Mouse (Mus musculus) brain, embryonic 14.5 days (tissue): ENCODE measurements around the gene Bcl2. TPM values are rescaled to one million over a fixed set of nuclear protein-coding genes. Genes with fewer than 3 reads are reported as not detected.
A peak's percentile ranks its signal among the peaks of the same experiment; 100 is the strongest.

Source experiments
- DNase-seq: peaks from one replicate; pipeline ENCODE4 v3.0.0-alpha.2; 2011; ENCODE audit warnings: low read depth
- CTCF ChIP-seq: fragments of 200-500 bp; IDR thresholded peaks from 2 replicates; pipeline ENCODE4 v1.5.1; 2012; ENCODE audit warnings: inconsistent platforms, mild to moderate bottlenecking, moderate library complexity, borderline replicate concordance; ENCODE audit not compliant: insufficient read depth, insufficient read length; ENCODE audit errors: extremely low read depth
- POLR2A ChIP-seq: fragments of 200-500 bp; IDR thresholded peaks from 2 replicates; pipeline ENCODE4 v1.6.1; 2012; ENCODE audit warnings: mild to moderate bottlenecking, inconsistent platforms, borderline replicate concordance; ENCODE audit not compliant: poor library complexity, insufficient read depth, insufficient read length, severe bottlenecking; ENCODE audit errors: extremely low read depth
- polyA plus RNA-seq: library from polyadenylated mRNA; depleted of rRNA; stranded (reverse); fragments of >200 nt; gene quantifications from 2 replicates; pipeline ENCODE4 v1.2.3, GENCODE M21; 2012; rRNA removed

Gene Bcl2
- 3.0 and 7.7 TPM in 2 replicates for polyA plus RNA-seq

DNA sequence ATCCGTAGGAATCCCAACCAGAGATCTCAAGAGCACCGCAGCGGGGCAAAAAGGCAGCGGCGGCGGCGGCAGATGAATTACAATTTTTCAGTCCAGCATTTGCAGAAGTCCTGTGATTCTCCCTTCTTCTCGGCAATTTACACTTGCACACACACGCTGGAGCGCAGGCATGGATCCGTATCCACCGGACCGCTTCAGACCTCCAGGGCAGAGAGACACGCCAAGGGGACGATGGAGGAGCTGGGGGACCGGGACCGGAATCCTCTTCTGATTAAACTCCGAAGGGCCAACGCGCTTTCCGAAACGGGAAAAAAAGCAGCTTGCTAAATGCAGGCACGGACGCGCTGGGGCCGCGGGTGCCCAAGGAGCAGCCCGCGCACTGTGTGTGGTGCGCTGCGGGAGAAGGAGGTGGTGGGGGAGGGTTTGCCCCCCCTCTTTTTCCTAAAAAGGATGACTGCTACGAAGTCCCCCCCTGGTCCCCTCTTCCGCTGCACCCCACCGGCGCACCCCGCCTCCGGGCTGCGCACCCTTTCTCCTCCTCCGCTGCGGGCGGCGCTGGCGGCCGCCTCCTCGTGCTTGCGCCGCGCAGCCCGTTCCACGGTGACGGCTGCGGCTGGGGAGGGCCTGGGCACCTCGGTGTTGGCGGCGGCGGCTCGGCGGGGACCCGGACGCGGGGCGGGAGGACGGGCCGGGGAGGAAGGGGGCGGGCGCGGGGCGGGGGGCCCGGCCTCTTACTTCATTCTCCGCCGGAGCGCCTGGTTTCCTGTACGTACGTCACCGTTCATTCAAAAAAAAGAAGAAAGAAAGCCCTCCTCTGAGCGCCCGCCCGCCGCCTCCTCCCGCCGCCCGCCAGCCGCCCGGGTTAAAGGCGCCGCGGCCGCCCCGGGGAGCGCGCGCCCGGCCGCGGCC lies at the start of gene Bcl2:
Bcl2 (minus strand) TSS at position 654 of the 909 bp plus-strand sequence.
- TF ChIP-seq POLR2A (peak; percentile 59), CTCF (no peak)
- DNase-seq, result peak; percentile 89

DNA sequence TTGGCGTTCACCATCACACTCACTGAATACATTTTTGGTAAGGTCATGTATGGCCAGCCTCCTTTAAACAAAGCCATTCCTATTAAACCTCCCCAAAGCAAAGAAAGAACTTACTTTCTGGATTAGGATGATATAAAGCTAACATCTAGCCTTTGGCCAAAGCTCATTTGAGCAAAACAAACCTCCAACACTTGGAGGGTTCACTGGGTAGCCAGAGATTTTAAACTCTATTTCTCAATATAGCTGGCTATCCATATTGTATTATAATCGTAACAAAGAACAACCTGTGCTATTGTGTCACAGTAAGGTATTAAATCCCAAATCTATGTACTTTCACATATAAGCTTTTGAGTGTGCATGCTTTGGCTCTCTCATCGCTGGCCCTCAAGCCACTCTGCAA lies 46.7 kb upstream of the Bcl2 start:
- DNase-seq, result no peak
- TF ChIP-seq CTCF, result no peak
- no peak for TF ChIP-seq POLR2A

DNA sequence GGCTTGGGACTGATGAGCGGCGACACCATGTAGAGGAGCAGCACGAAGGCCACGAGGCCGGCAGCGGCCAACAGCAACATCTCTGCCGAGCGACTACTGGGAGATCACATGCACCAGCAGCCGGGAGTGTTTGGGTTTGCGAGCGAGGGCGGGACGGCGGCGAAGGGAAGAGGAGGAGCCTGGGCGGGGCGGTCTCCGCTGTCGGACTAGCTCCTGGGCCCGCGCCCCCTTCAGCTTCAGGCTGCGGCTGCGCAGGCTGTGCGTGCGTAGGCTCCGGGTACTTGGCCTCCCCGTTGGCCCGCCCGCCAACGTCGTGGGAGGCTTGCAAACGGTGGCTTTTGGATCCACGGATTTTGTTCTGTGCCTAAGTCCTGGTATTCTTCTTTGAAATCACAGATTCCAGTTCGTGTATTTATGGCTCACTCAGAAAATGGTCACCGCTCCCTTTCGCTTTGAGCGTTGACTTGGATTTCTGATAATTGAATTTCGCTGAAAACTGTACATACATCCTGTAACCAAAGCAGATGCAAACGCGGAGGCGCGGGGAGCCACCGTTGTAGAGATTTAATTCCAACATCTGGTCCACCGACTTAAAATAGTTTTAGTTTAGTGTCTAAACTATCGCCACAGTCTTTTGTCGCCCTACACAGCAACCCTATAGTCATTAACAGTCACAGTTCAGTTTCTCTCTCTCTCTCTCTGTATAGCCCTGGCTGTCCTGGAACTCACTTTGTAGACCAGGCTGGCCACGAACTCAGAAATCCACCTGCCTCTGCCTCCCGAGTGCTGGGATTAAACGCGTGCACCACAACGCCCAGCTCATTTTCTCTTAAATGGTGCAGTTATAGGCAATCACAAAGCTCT lies 45.7 kb upstream of the Bcl2 start, which contains the start of gene Kdsr:
Kdsr (minus strand) TSS at position 156 of the 864 bp plus-strand sequence.
- DNase-seq, result peak; percentile 99
- TF ChIP-seq POLR2A, result peak; percentile 45; the same call in 1 of the 2 replicates
- TF ChIP-seq CTCF, result no peak

DNA sequence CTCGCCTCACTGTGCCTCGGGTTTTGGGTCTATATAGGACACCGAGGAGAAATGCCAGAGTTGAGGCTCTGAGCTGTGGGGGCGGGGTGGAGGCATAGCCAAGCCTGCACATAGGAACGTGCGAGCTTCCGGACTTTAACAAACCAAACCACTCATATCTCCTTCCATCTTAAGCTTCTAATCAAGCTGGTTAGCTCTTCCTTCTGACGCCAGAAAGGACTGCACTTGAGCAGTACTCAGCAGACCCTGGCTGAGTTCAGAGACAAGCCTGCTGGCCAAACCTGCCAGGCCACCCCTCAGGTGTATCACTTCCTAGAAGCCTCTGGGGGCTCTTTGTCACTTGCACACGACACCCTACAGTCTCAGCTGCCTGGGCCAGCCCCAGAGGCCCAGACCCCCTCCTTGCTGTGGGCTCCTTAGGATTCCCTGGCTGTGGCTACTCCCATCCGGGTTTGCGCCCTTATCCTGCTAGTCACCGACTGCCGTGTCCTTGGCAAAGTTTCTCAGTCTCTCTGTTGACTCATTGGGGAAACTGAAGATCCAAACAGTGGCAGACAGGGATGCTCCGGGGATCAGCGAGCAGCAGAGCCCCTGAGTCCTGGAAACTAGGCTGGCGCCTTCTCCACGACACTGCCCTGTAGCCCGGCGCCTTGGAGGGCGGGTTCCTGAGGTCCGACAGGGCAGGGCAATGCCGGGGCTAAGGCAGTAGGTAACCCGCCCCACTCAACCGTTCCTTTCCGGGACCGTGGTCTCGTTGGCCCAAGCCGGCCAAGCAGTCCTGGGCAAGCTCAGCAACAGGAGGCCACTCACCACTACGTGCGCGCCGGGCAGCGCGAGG lies 44.9 kb upstream of the Bcl2 start:
- DNase-seq, result peak; percentile 22
- TF ChIP-seq POLR2A (no peak), CTCF (no peak)

DNA sequence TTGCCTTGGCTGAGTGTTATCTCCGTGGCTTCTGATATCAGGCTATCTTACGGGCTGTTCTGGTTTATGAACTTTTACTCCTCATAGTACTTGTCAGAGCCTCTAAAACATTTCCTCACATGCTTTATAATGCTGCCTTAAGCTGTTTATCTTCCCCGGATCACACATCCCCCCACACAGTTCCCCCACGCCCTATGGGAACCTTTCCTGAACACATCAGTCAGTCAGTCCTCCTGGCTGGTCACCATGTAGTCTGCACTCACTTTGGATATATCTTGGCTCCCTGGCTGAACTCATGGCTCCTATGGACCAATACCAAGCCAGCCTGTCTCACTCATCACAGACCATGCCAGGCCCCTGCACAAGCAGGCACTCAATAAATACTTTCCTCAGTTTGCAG lies 42.6 kb upstream of the Bcl2 start:
- no peak for DNase-seq
- no peak for TF ChIP-seq CTCF
- TF ChIP-seq POLR2A, result no peak

DNA sequence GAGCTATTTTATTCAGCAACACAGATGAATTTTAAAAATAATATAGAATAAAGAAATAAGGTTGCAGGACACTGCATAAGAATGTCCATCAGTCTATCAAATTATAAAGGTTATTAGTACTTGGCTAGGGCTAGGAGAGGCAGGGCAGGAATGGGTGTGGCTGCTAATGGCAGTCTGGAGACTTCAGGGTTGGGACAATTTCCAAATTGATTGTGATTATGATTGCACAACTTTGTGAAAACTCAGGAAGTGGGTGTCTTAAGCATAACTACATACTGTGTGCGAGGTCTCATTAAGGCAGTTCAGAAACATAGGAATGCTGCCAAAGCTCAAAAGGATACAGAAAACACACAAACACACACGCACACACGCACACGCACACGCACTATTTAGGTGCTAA lies 37.9 kb upstream of the Bcl2 start:
- no peak for DNase-seq
- TF ChIP-seq CTCF (no peak), POLR2A (no peak)

DNA sequence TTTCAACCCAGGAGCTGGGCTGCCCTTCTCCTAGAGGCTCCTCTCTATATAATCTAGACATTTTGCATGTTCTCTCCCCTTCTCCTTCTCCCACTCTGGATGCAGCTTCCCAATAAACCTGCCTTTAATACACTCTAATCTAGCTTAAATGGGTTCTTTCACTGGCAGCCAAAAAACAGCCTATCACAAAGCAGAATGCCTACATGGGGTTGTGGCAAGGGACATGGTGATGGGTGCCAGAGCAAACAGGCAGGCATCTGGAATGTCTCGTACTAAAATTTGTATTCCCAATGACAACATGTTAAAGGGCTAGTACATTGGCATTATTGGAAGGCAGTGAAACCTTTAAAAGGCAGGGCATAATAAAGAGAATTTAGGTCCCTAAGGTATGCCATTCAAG lies 36.6 kb upstream of the Bcl2 start:
- TF ChIP-seq CTCF (no peak), POLR2A (no peak)
- DNase-seq, result no peak

DNA sequence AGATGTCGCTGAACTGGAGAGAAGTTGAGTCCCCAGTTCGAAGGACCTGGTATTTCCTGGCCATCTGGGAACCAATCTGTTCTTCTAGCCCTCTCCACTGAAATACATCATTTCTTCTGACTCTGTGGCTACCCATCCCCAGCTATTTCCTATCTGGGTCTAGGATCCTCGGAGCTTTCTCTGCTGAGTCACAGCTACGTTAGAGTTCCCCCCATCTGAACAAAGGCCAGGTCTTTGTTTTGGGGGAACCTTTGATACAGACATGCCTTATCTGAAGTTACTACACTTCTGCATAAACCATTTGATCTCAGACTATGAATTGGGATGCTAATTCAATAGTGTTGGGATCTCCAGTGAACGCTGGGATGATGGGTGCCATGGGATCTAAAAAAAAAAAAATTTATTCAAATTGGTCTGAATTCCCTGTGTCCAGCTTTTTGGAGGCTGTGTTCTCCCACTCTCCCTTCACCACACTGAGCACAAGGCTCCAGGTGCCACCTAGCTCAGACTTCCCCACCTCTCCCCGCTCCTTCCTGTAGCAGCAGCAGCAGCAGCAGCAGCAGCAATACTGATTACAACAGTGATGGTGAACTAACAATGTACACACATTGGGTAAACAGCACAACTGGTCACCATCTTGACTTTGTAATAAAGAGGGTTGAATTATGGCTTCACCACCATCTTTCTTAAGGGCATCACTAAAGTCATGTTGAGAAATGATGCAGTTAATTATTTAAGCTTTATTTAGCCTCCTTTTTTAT lies 34.7 kb upstream of the Bcl2 start:
- TF ChIP-seq POLR2A, result no peak
- TF ChIP-seq CTCF, result no peak
- DNase-seq, result no peak

DNA sequence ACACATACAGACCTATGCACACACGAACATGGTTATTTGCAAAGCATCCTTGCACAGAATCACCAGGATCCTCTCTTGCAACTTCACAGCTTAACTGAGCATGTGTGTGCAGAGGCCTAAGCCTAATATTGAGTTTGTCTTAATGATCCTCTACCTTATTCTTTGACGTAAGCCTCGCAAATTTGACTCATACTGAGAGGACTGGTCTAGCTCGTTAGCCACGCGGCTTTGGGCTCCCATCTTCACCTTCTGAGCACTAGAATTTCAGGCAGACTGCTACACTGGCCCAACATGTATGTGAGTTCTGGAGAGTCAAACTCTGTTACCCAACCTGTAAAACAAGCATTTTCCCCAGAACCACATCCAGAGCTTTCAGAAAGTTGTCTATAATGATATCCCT lies 28.9 kb upstream of the Bcl2 start:
- TF ChIP-seq POLR2A (no peak), CTCF (no peak)
- no peak for DNase-seq

DNA sequence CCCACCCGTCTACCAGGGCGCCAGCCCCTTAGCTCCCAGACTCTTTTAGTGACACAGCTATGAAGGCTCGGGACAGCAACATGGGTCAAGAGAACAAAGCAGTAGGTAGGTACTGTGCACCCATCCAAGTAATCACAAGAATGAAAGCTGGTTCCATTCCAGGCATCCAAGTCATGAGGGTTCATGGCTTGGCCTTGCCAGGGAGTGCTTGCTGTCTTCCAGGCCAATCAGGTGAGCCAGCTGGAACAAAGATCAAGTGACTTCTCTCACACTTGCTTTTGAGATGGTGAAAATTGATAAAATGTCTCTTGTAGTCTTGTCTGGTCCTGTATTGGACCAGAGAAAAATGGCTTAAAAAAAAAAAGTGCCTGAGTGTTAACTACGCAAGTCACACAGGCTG lies 26.7 kb upstream of the Bcl2 start:
- DNase-seq, result no peak
- TF ChIP-seq POLR2A (no peak), CTCF (no peak)
